Mouse (Mus musculus): ENCODE data around the gene Sgcd.

GRCm38 (mm10) chr11:47020874-47021273 is 967.9 kb downstream of the Sgcd start:
- TF ChIP-seq CTCF (IDR thresholded peaks at IDR 0.05; ENCODE audit: extremely low read depth, insufficient read length, insufficient replicate concordance, low read depth, low read length) = no peak
- TF ChIP-seq POLR2A (IDR thresholded peaks at IDR 0.05; ENCODE audit: low read depth, low read length) = no peak

Measured in small intestine, adult 2 months (tissue).